Mouse (Mus musculus) right cerebral cortex, adult 18-20 months (tissue): ENCODE measurements around the gene Prg2.

Experiments
- DNase-seq: peaks from one replicate; pipeline ENCODE4 v3.0.0; 2022; ENCODE audit warnings: mixed read lengths

Prg2 gene

DNA sequence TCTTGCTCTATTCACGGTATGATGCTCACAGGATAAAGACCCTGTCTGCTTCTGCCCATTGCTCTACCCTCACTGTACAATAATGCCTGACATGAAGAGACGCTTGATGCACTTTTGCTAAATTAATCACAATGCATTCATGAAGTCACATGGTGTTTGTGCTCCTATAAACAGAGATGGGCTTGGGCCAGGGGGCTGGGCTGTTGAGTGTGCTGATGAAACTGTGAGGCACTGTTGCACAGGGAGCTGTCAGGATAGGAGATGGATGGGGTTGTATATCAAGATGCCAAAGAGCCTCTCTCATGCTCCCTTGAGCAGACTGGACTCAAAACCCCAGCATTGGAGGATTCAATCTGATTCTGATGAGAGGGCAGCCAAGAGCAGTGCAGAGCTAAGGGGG, 52.9 kb downstream of the Prg2 start:
- DNase-seq, result no peak
